ENCODE assay signal across 8 mouse cellular contexts in genomic region chr11:69686377-69686776, GRCm38 (mm10). TPM values are rescaled to one million over a fixed set of nuclear protein-coding genes. Genes with fewer than 3 reads are reported as not detected.
DNase-seq lines count a peak whose midpoint lies in the region; ATAC-seq and TF ChIP-seq lines count a peak whose summit lies in the region.

No protein-coding gene starts in this region.

- no peak for TF ChIP-seq EP300 in heart, postnatal 0 days (IDR thresholded peaks at IDR 0.05; ENCODE audit: low read depth)

- H3K9me3 ChIP-seq in liver, embryonic 12.5 days (replicated peaks) = no peaks in the 10 kb centered on the region
- H3K9me3 ChIP-seq in heart, postnatal 0 days (replicated peaks; ENCODE audit: control insufficient read depth, low read length) = no peaks in the 10 kb centered on the region
- no peaks in the 10 kb centered on the region for H3K9me3 ChIP-seq in limb, embryonic 12.5 days

- no peaks in the 10 kb centered on the region for H3K36me3 ChIP-seq in liver, embryonic 12.5 days
- no peaks in the 10 kb centered on the region for H3K36me3 ChIP-seq in heart, postnatal 0 days (replicated peaks; ENCODE audit: control insufficient read depth, insufficient read depth, low read length)
- no peaks in the 10 kb centered on the region for H3K36me3 ChIP-seq in limb, embryonic 12.5 days

- no peak overlapping the region for H3K4me3 ChIP-seq in liver, embryonic 12.5 days
- no peak overlapping the region for H3K4me3 ChIP-seq in heart, postnatal 0 days (ENCODE audit: low read depth, low read length)
- H3K4me3 ChIP-seq in limb, embryonic 12.5 days (replicated peaks) = no peak overlapping the region

- H3K4me2 ChIP-seq in liver, embryonic 12.5 days = no peak overlapping the region
- peak overlapping the region; percentile 41; the same call in 1 of the 2 replicates for H3K4me2 ChIP-seq in heart, postnatal 0 days (ENCODE audit: low read depth, low read length)
- H3K4me2 ChIP-seq in limb, embryonic 12.5 days = 0 out of 2 replicates have a peak overlapping the region, but pooled peaks have one; percentile 2

- peaks cover 29% of the 10 kb centered on the region for H3K4me1 ChIP-seq in liver, embryonic 12.5 days
- H3K4me1 ChIP-seq in heart, postnatal 0 days (ENCODE audit: control insufficient read depth, insufficient read depth) = peaks cover 22% of the 10 kb centered on the region
- H3K4me1 ChIP-seq in limb, embryonic 12.5 days (replicated peaks) = peaks cover 20% of the 10 kb centered on the region

- peaks cover 3% of the 10 kb centered on the region; the same call in 1 of the 2 replicates for H3K27me3 ChIP-seq in liver, embryonic 12.5 days (replicated peaks)
- H3K27me3 ChIP-seq in heart, postnatal 0 days (ENCODE audit: control insufficient read depth, insufficient read depth, low read length) = no peaks in the 10 kb centered on the region
- no peaks in the 10 kb centered on the region for H3K27me3 ChIP-seq in limb, embryonic 12.5 days

- DNase-seq in liver = peak; percentile 64
- peak; percentile 80 for DNase-seq in cerebellum, adult 9-11 months
- peak; percentile 47 for DNase-seq in heart, postnatal 0 days (ENCODE audit: low spot score)
- DNase-seq in ovary, postnatal 36 days (ENCODE audit: low spot score) = peak; percentile 79
- DNase-seq in retina, postnatal 1 day = no peak

- 30% methylated on average over 4 of the region's 4 CpGs for WGBS in liver, embryonic 12.5 days (ENCODE audit: insufficient replicate concordance)
- 11% methylated on average over 4 of the region's 4 CpGs for whole genome bisulfite sequencing in heart, postnatal 0 days
- WGBS in limb, embryonic 12.5 days = 15% methylated on average over 4 of the region's 4 CpGs

- no peak for TF ChIP-seq CTCF in heart, postnatal 0 days (IDR thresholded peaks at IDR 0.05; ENCODE audit: low read depth)

- no peak overlapping the region for H3K27ac ChIP-seq in liver, embryonic 12.5 days
- H3K27ac ChIP-seq in heart, postnatal 0 days (ENCODE audit: low read depth) = peak overlapping the region; percentile 87
- H3K27ac ChIP-seq in limb, embryonic 12.5 days = no peak overlapping the region

- H3K9ac ChIP-seq in liver, embryonic 12.5 days = no peak overlapping the region
- no peak overlapping the region for H3K9ac ChIP-seq in heart, postnatal 0 days (replicated peaks; ENCODE audit: low read depth, low read length)
- H3K9ac ChIP-seq in limb, embryonic 12.5 days (replicated peaks) = no peak overlapping the region; the same call in 1 of the 2 replicates

- no peak for ATAC-seq in liver, embryonic 12.5 days
- no peak for ATAC-seq in heart, postnatal 0 days (ENCODE audit: insufficient read depth, low read depth)
- no peak for ATAC-seq in limb, embryonic 12.5 days (ENCODE audit: insufficient number of reproducible peaks, insufficient read depth, low FRiP score, low TSS enrichment, low read depth)
- no peak for ATAC-seq in erythroid progenitor cell, adult 5-6 weeks (replicated peaks; ENCODE audit: low FRiP score, poor library complexity, severe bottlenecking)

RNA-seq across cellular contexts. Expression of gene Tnfsf13, which starts 0.8 kb away (rescaled TPM):
- 0.14 and 0.23 TPM in 2 replicates for polyA plus RNA-seq in liver, embryonic 12.5 days (2016; fragmentation: Nextera tagmentation; extraction: Ambion mirVana)
- 0.81 TPM in 1 of 2 replicates, not detected in the other for total RNA-seq in heart, postnatal 0 days (2014; rRNA removed; ENCODE audit: low replicate concordance)
- 0.57 and 0.89 TPM in 2 replicates for polyA plus RNA-seq in heart, postnatal 0 days (2015; fragmentation: Nextera tagmentation; extraction: Ambion mirVana)
- polyA plus RNA-seq in limb, embryonic 12.5 days (2016; fragmentation: Nextera tagmentation; extraction: Ambion mirVana) = 0.58 and 1.0 TPM in 2 replicates
- total RNA-seq in erythroid progenitor cell, adult 5-6 weeks (2015; ENCODE audit: low replicate concordance) = 3.2 TPM in 1 of 2 replicates, not detected in the other
- 4.1 TPM in 1 of 2 replicates, not detected in the other for total RNA-seq in erythroid progenitor cell, adult 5-6 weeks (2017; ENCODE audit: low replicate concordance)

RNA-seq across cellular contexts. Expression of gene Senp3, which starts 4.5 kb away (rescaled TPM):
- polyA plus RNA-seq in liver, embryonic 12.5 days (2016; fragmentation: Nextera tagmentation; extraction: Ambion mirVana) = 53.8 and 56.2 TPM in 2 replicates
- 39.7 and 92.3 TPM in 2 replicates for total RNA-seq in heart, postnatal 0 days (2014; rRNA removed; ENCODE audit: low replicate concordance)
- polyA plus RNA-seq in heart, postnatal 0 days (2015; fragmentation: Nextera tagmentation; extraction: Ambion mirVana) = 27.4 and 32.6 TPM in 2 replicates
- polyA plus RNA-seq in limb, embryonic 12.5 days (2016; fragmentation: Nextera tagmentation; extraction: Ambion mirVana) = 132 and 140 TPM in 2 replicates
- total RNA-seq in erythroid progenitor cell, adult 5-6 weeks (2015; ENCODE audit: low replicate concordance) = 32.3 and 41.8 TPM in 2 replicates
- 24.8 and 43.4 TPM in 2 replicates for total RNA-seq in erythroid progenitor cell, adult 5-6 weeks (2017; ENCODE audit: low replicate concordance)

RNA-seq across cellular contexts. Expression of gene Tnfsf12, which starts 9.3 kb away (rescaled TPM):
- polyA plus RNA-seq in liver, embryonic 12.5 days (2016; fragmentation: Nextera tagmentation; extraction: Ambion mirVana) = 3.3 and 3.6 TPM in 2 replicates
- total RNA-seq in heart, postnatal 0 days (2014; rRNA removed; ENCODE audit: low replicate concordance) = 8.5 and 9.3 TPM in 2 replicates
- 5.3 and 5.5 TPM in 2 replicates for polyA plus RNA-seq in heart, postnatal 0 days (2015; fragmentation: Nextera tagmentation; extraction: Ambion mirVana)
- polyA plus RNA-seq in limb, embryonic 12.5 days (2016; fragmentation: Nextera tagmentation; extraction: Ambion mirVana) = 2.2 and 3.7 TPM in 2 replicates
- 1.3 and 7.2 TPM in 2 replicates for total RNA-seq in erythroid progenitor cell, adult 5-6 weeks (2015; ENCODE audit: low replicate concordance)
- total RNA-seq in erythroid progenitor cell, adult 5-6 weeks (2017; ENCODE audit: low replicate concordance) = not detected in 2 replicates

RNA-seq across cellular contexts. Expression of gene Tnfsfm13, which starts 9.5 kb away (rescaled TPM):
- 0.72 and 0.98 TPM in 2 replicates for polyA plus RNA-seq in liver, embryonic 12.5 days (2016; fragmentation: Nextera tagmentation; extraction: Ambion mirVana)
- total RNA-seq in heart, postnatal 0 days (2014; rRNA removed; ENCODE audit: low replicate concordance) = 0.65 and 1.8 TPM in 2 replicates
- polyA plus RNA-seq in heart, postnatal 0 days (2015; fragmentation: Nextera tagmentation; extraction: Ambion mirVana) = 2.8 and 3.0 TPM in 2 replicates
- 1.7 TPM in 2 replicates for polyA plus RNA-seq in limb, embryonic 12.5 days (2016; fragmentation: Nextera tagmentation; extraction: Ambion mirVana)
- 1.8 TPM in 1 of 2 replicates, not detected in the other for total RNA-seq in erythroid progenitor cell, adult 5-6 weeks (2015; ENCODE audit: low replicate concordance)
- 6.4 and 9.4 TPM in 2 replicates for total RNA-seq in erythroid progenitor cell, adult 5-6 weeks (2017; ENCODE audit: low replicate concordance)

RNA-seq across cellular contexts. Expression of gene Eif4a1, which starts 14.2 kb away (rescaled TPM):
- polyA plus RNA-seq in liver, embryonic 12.5 days (2016; fragmentation: Nextera tagmentation; extraction: Ambion mirVana) = 393 and 408 TPM in 2 replicates
- total RNA-seq in heart, postnatal 0 days (2014; rRNA removed; ENCODE audit: low replicate concordance) = 573 and 656 TPM in 2 replicates
- polyA plus RNA-seq in heart, postnatal 0 days (2015; fragmentation: Nextera tagmentation; extraction: Ambion mirVana) = 261 and 289 TPM in 2 replicates
- polyA plus RNA-seq in limb, embryonic 12.5 days (2016; fragmentation: Nextera tagmentation; extraction: Ambion mirVana) = 569 and 701 TPM in 2 replicates
- 233 and 247 TPM in 2 replicates for total RNA-seq in erythroid progenitor cell, adult 5-6 weeks (2015; ENCODE audit: low replicate concordance)
- total RNA-seq in erythroid progenitor cell, adult 5-6 weeks (2017; ENCODE audit: low replicate concordance) = 229 and 230 TPM in 2 replicates
